Mouse (Mus musculus): ENCODE measurements around the gene Zfp992. TPM values are rescaled to one million over a fixed set of nuclear protein-coding genes. Genes with fewer than 3 reads are reported as not detected.
"Not testable (repeated sequence)": the region's sequence is repeated elsewhere in the genome, so short reads cannot be mapped to it uniquely, and the experiment has no call there.

The Zfp992 gene
- total RNA-seq, 2 experiments from 2014 or later = 2.5 to 2.8 TPM

DNA sequence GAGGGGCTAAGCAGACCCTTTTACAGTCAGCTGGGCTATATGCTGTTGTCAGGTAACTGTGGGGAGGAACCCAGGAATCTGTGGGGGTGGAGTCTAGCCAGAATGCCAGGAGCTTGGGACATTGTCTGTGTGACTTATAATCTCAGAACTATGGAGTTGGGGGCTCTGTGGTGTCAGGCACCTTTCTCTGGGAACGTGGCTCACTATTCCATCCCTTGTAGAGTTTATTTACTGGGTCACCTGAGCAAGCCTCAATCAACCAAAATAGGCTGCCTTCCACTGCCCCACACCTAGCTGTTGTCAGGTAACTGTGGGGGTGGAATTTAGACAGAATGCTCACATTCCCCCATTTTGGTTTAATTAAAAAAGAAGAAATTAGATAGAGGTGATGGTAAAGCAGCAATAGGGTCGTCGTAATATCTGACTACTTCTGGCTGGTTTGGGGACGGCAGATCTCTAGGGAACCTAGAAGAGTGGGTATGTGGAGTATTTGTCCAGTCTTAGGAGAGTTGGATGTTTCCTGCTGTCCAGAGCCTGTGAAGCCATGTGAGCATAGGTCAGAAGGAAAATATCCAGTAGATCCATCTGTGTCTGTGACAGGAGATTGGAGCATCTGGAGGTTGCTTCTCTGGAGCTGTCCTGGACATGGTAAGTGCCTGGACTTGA lies 7.4 kb downstream of the Zfp992 start:
- DNase-seq (ENCODE audit: low spot score in 2 of 2) = no peak
- no peak for TF ChIP-seq CTCF (conservative IDR thresholded peaks at IDR 0.05)
- H3K27ac ChIP-seq = no peak overlapping the region
- no peak overlapping the region for H3K4me3 ChIP-seq

DNA sequence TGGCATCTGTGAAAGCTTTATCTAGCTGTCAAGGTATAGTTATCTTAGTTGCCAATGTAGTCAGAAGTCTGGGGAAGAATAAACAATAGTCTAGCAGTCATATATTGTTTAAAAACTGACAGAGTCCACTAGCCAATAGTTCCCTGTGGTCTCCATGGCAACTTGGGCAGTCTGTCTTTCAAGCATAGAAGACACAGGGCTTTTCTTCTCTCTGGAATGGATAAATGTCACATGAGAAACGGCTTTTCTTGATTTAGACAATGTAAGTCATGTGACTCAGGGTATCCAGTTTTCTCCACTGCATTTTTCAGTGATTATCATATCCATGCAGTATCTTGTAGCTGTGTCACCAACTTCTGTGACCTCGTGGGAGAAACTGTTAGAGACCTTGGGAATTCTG lies 8.3 kb downstream of the Zfp992 start:
- no peak overlapping the region for H3K27ac ChIP-seq
- no peak for DNase-seq (ENCODE audit: low spot score in 2 of 2)
- no peak for TF ChIP-seq CTCF (conservative IDR thresholded peaks at IDR 0.05)
- H3K4me3 ChIP-seq = no peak overlapping the region

DNA sequence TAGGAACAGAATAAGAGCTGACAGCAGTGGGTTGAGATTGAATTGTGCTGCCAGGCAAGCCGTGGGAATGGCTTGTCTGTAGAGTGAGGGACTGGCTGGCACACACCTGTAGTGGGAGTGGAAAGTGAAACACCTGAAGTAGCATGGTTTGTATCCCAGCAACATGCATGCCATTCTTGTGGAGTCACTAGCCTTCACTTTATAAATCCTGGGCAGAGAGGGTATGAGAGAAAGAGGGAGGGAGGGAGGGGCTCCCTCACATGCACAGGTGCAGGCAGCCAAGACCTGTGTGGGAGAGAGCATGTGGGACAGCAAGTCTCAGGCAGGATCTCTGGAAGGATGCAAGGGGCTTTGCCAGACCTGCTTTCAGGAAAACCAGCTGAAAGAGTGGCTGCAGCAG lies 8.9 kb downstream of the Zfp992 start:
- no peak for TF ChIP-seq CTCF (conservative IDR thresholded peaks at IDR 0.05)
- no peak overlapping the region for H3K27ac ChIP-seq
- DNase-seq (ENCODE audit: low spot score in 2 of 2) = no peak
- no peak overlapping the region for H3K4me3 ChIP-seq

DNA sequence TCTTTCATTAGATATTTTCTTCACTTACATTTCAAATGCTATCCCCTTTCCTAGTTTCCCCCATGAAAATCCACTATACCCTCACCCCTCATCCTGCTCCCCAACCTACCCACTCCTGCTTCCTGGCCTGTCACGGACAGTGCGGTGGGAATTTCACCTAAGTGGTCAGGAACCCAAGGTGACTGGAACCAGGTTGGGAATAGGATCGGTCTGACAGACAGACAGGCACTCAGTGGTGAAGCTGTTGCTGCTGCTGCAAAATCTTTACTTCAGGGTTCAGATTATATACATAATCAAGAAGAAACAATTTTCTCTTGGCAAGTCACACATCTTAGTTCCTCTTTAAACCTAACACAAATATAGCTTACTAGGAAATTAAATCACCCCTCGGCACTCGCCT lies 11.0 kb downstream of the Zfp992 start:
- H3K4me3 ChIP-seq; H3K27ac ChIP-seq; DNase-seq (ENCODE audit: low spot score in 2 of 2): not testable (repeated sequence)

DNA sequence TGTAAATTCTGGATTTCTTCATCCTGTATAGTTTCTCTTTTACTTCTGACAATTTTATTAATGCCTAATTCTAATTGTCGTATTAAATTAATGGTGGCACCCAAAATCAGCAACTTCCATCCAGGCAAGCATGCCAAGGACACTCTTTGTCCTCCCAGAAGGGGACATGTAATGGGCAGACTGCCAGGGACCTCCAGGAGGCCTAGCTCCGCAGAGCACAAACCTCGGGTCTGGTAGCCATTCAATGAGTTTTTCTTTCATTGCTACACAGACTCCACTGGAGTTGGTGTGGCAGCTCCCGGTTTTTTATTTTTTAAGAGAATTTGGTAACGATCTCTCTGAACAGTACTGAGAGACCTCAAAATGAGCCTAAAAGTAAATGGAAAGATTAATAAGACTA lies 11.9 kb downstream of the Zfp992 start:
- DNase-seq (ENCODE audit: low spot score in 2 of 2); H3K27ac ChIP-seq; H3K4me3 ChIP-seq: not testable (repeated sequence)

DNA sequence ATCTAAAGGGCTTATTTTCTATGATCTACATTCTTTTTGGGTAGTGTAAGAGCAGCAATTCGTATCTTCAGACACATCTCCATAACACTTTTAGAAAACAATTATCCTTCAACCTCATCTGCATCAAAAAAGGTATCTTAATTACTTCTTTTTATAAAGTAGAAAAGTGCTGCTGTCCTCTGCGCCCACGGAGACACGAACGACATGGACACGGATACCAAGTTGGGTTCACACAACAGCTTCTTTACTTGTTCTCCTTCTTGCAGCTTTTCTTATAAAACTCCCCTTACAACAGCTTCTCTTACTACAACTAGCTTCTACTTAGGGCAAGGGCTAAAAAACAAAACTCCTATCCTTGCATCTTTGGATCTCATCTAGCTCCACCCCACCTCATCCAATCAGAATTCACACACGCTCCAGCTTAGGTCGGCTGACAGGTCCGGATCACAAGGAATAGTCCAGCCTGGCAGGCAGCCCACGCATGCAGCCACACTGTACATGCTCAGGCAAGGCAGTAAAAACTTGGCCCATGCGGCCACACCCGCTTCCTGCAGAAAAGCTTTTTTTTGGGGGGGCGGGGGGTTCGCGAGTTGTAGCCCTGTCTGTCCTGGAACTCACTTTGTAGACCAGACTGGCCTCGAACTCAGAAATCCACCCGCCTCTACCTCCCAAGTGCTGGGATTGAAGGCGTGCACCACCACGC lies 15.0 kb downstream of the Zfp992 start:
- not testable (repeated sequence) for DNase-seq (ENCODE audit: low spot score in 2 of 2); H3K4me3 ChIP-seq; H3K27ac ChIP-seq

DNA sequence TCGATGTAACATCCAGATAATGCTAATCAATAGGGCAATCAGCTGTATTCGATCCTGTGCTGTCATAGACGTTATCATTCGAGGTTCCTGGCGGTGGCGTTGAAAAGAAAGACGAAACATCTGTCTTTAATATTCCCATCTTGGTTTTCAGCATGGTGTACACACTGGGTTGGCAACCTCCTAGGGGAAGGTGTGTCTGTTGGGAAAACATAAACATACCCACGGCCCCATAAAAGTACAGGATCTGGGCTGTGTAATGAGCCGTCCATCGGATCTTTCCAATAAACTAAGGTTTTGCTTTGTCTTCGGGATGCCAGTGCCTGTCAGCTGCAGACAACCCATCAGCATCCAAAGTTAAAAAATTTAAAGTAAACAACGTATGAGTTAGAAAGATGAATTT lies 21.2 kb downstream of the Zfp992 start:
- H3K4me3 ChIP-seq; DNase-seq (ENCODE audit: low spot score in 2 of 2); H3K27ac ChIP-seq: not testable (repeated sequence)

DNA sequence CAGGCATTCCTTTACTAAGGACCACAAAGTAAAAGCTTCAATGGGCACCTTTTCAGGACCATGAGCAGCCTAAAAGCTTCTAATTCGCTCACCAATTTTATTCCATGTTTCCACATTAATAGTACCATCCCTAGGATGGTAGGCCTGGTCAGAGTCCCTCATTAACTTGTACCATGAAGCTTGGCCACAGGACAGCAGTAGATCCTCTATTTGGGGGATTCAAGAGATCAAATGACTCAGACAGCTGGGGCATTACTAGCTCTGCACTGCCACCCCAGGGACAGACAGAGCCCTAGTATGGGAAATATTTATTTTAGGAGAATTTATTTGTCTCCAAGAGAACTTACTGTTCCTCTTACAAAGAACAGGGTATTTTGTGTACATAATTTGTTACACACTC lies 25.4 kb downstream of the Zfp992 start:
- H3K4me3 ChIP-seq; DNase-seq (ENCODE audit: low spot score in 2 of 2); H3K27ac ChIP-seq: not testable (repeated sequence)

DNA sequence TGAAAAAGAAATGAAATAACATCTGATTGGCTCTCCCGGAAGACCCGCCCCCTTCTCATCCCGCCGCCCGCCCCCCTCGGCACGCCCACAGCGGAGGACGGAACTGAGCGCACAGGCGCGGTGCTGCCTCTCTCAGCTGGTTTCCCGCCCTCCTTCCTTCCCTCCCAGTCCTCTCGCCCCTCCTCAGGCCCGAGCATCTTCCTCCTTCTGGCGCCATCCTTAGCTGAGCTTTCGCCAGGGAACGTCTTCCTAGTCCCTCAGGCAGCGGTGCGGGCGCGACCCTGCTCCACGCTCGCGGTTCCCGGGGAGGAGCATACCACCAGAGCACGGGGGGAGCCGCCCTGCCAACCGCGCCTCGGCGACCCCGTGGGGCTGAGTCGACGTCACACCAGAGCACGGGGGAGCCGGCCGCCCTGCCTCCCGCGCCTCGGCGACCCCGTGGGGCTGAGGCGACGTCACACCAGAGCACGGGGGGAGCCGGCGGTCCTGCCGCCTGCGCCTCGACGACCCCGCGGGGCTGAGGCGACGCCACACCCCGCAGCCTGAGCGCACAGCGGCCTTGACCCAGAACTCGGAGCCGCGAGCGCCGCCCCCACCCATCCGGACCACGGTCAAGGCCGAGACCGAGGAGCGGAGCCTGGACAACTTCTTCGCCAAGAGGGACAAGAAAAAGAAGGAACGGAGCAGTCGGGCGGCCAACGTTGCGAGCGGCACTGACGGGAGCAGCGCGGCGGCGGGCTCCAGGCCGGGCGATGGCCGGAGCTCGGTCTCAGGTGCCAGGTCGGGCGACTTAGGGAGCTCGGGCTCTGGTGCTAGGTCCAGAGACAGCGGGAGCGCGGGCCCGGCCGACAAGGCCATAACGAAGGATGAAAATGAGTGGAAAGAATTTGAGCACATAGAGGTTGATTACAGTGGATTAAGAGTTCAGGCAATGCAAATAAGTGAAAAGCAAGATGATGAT lies 26.2 kb downstream of the Zfp992 start:
- not testable (repeated sequence) for H3K4me3 ChIP-seq; H3K27ac ChIP-seq; DNase-seq (ENCODE audit: low spot score in 2 of 2)

DNA sequence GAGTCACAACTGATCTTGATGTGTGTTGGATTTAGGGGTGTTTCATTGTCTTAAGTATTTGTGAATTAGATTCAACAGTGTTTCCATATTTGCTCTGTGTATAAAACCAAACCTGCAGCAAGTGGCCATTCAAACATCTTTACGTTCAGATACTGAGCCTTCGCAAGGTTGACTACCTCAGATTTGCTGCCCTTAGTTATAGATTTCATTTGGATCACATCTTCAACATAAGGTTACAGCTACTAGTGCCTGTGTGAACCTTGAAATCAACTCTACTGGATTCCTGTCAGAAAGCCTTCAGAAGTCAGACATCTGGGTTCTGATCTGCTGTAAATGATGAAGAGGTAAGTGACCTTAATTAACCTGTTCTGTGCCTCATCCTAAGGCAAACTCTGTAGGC lies 27.4 kb downstream of the Zfp992 start:
- DNase-seq (ENCODE audit: low spot score in 2 of 2); H3K4me3 ChIP-seq; H3K27ac ChIP-seq: not testable (repeated sequence)

DNA sequence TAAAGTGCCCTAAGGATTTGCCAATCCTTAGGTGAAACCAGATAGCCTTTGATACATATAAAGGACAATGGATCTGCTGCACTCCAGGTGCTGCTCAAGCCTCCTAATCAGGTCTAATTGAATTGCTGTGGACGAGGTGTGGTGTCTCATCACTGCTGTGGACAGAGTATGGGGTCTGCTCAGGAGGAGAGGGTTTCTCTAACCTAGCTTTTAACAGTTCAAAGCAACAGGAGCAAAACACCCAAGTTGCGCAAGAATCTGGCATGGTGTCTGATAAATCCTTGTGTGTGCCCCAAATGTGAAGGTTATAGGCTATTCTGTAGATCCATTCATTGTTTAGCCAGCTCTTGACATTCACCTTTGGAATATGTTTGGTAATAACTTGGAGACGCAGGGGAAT lies 28.1 kb downstream of the Zfp992 start:
- not testable (repeated sequence) for H3K27ac ChIP-seq; DNase-seq (ENCODE audit: low spot score in 2 of 2); H3K4me3 ChIP-seq

DNA sequence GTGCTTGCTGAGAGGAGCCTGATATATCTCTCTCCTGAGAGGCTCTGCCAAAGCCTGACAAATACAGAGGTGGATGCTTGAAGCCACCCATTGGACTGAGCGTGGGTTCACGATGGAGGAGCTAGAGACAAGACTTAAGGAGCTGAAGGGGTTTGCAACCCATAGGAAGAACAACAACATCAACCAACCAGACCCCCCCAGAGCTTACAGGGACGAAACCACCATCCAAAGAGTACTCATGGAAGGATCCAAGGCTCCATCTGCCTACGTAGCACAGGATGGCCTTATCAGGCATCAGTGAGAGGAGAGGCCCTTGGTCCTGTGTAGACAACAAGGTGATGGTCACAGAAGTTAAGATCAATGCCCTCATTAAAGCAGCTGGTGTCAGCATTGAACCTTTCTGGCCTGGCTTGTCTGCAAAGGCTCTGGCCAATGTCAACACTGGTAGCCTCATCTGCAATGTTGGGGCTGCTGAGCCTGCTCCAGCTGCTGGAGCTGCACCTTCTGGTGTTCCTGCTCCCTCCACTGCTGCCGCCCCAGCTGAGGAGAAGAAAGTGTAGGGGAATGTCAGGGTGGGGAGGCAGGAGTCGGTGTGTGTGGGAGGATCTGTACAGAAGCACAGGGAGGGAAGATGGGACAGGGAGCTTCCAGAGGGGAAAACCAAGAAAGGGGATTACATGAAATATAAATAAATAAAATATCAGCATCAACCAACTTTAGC lies 31.7 kb downstream of the Zfp992 start:
- H3K27ac ChIP-seq; H3K4me3 ChIP-seq; DNase-seq (ENCODE audit: low spot score in 2 of 2): not testable (repeated sequence)

DNA sequence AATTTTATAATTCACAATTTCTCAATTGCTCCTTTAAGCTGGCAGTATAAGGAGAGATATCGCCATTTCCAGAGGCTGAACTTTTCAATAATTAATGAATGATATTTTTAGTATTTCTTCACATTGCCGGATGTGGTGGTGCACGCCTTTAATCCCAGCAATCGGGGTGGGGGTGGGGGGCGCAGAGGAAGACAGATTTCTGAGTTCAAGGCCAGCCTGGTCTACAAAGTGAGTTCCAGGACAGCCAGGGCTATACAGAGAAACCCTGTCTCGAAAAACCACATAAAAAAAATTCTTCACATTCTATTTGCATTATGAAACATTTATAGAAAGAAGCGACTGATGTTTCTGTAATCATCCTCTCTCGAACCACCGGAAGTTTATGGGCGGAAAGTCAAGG lies 33.7 kb downstream of the Zfp992 start:
- not testable (repeated sequence) for DNase-seq (ENCODE audit: low spot score in 2 of 2); H3K27ac ChIP-seq; H3K4me3 ChIP-seq

Measured in layer of hippocampus, adult 2 months (tissue).